Mouse (Mus musculus): Measurements from ENCODE around the gene Vegfb.

The Vegfb gene

DNA sequence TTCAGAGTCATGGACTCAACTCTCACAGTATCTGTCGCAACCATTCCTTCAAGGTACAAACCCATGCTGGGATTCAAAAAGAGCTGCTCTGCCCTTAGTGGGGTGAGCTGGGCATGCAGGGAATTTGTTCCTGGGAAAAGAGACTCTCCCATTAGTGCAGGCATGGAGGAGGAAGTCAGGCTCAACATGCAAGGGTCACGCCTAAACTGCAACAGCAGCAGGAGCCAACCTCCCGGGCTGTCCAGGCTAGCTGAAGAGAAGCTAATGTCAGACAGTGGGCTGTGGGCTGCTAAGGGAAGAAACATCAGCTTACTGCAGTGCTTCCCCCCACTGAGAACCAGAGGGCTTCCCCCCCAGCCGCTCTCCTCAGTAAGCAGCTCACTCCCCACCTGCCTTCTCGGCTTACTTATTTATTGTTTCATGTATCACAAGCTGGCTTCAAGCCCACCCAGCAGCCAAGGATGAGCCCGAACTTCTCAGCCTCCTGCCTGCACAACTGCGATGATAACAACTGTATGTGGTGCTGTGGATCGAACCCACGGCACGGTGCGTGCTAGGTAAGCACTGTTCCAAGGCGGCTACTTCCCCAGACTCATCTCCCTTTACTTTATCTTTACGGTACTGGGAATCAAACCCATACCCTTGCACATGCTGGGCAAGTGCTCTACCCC lies 15.1 kb downstream of the Vegfb start:
- no peak for DNase-seq (ENCODE audit: low spot score in 2 of 2)

- DNase-seq (ENCODE audit: low spot score in 2 of 2), result no peak
These were observed 15.8 kb downstream of the Vegfb start for GRCm38 (mm10) chr19:6971644-6972043.

DNA sequence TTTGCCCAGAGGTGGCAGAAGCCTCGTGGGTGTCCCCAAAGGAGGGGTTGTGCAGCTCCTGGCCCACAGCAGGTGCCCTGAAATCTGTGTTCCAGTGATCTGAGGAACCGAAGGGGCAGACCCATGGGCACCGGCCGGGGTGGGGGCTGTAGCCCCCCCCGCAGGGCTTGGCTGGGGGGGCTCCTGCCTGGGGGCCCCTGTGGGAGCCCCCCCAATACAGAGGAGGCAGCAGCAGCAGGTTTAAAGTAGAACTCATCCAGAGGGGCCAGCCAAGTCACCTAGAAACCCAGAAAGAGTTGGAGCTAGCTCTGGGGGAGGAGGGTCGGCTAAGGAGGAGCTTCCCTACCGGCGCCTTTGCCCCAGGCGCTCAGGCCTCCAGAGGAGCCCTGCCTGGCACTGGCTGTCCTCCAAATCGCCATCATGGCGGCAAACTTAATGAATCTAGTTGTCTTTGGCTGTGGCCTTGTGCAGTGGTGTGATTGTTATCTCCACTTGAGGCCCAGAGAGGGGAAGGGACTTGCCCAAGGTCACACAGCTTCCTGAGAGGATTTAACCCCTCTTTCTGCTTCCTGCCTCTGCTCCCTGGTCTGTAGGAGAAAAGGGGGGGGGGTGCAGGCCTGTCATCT lies 16.9 kb downstream of the Vegfb start:
- no peak for DNase-seq (ENCODE audit: low spot score in 2 of 2)

- no peak for DNase-seq (ENCODE audit: low spot score in 2 of 2)
These were observed 17.6 kb downstream of the Vegfb start for GRCm38 (mm10) chr19:6969665-6970381.

DNA sequence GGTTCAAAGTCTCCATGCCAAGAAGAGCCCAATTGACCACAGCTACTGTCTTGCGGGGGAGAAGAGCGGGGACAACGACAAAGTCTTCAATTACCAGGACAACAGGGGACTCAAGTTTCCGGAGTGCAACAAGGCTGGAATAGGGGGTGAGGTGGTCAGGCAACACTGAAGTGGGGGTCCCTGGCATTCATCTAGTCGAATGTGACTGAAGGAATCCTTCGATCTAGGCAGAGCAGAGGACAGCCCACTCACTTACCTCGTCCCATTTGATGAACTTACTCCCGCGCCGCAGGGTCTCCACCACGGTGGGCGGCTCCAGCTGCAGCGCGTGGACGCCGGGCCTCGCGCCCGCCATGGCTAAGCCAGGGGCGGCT lies 18.2 kb downstream of the Vegfb start:
- DNase-seq (ENCODE audit: low spot score in 2 of 2), result no peak

GRCm38 (mm10) chr19:6968491-6969271 lies 18.8 kb downstream of the Vegfb start:
- no peak for DNase-seq (ENCODE audit: low spot score in 2 of 2)

DNA sequence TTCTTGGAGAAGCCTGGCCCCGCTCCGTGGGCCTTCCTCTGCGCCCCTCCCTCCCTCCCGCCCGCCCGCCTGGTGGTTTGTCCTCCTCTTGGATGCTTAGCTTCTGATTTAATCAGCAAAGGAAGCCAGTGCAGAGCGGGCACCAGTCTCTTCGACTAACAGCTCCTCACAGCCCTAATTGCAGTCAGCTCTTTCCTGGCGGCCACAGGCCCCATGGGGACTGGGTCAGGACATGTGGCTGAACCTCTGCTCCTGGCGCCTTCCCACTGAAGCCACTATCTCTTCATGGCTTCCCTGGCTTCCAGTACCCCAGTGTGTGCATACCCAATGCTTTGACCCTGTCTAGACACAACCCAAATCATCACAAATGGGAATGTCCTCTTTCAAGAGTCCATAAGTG lies 31.0 kb downstream of the Vegfb start:
- DNase-seq (ENCODE audit: low spot score in 2 of 2), result no peak

GRCm38 (mm10) chr19:6955424-6955823 lies 32.0 kb downstream of the Vegfb start:
- DNase-seq (ENCODE audit: low spot score in 2 of 2), result no peak

GRCm38 (mm10) chr19:6954046-6954445 lies 33.4 kb downstream of the Vegfb start:
- DNase-seq (ENCODE audit: low spot score in 2 of 2), result no peak

DNA sequence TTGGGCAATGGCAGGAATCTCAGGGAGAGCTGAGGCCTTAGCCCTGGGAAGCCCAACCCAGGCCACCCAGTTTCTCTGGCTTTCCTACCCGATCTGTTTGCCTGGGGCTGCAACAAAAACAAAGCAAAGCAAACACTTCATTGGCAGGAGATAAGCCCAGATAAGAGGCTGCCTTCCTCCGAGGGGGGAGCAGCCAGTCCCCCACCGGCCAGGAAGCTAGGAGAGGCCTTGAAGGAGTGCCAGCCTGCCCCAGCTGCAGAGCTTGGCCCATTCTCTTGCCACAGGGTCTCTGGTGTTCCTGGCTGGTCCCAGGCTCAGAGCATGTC lies 34.8 kb downstream of the Vegfb start:
- no peak for DNase-seq (ENCODE audit: low spot score in 2 of 2)

- peak; percentile 50 to 53 for DNase-seq (ENCODE audit: low spot score in 2 of 2)
These were observed 35.3 kb downstream of the Vegfb start for GRCm38 (mm10) chr19:6951994-6952711.

GRCm38 (mm10) chr19:6951381-6951968 lies 36.0 kb downstream of the Vegfb start:
- peak; percentile 80 to 82 for DNase-seq (ENCODE audit: low spot score in 2 of 2)

GRCm38 (mm10) chr19:6950613-6951153 lies 36.8 kb downstream of the Vegfb start:
- DNase-seq (ENCODE audit: low spot score in 2 of 2), result peak; percentile 39 to 47

- no peak for DNase-seq (ENCODE audit: low spot score in 2 of 2)
These were observed 37.5 kb downstream of the Vegfb start for GRCm38 (mm10) chr19:6949951-6950350.

GRCm38 (mm10) chr19:6949532-6949931 lies 37.9 kb downstream of the Vegfb start:
- DNase-seq (ENCODE audit: low spot score in 2 of 2), result no peak

DNA sequence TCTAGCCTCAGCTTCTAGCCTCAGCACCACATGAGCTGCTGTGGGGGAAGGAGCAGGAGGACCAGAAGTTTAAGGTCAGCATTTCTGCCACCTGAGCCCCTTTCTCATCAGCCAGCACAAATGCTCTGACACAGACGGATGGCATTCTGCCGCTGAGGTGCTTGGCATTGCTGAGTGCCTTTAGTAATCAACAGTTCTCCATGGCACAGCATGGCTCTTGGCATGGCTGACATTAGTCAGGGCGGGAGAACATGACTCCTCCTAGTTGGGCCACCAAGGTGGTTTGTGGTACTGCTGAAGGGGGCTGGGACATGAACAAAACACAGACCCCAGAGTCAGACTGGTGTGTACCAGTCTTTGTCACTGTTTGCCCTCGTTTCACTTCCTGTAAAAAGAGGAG lies 39.3 kb downstream of the Vegfb start:
- no peak for DNase-seq (ENCODE audit: low spot score in 2 of 2)

- DNase-seq (ENCODE audit: low spot score in 2 of 2), result no peak
These were observed 39.7 kb downstream of the Vegfb start for GRCm38 (mm10) chr19:6947742-6948141.

GRCm38 (mm10) chr19:6943709-6944108 lies 43.7 kb downstream of the Vegfb start:
- no peak for DNase-seq (ENCODE audit: low spot score in 2 of 2)

- DNase-seq (ENCODE audit: low spot score in 2 of 2), result no peak
These were observed 44.7 kb downstream of the Vegfb start for GRCm38 (mm10) chr19:6942764-6943163.

DNA sequence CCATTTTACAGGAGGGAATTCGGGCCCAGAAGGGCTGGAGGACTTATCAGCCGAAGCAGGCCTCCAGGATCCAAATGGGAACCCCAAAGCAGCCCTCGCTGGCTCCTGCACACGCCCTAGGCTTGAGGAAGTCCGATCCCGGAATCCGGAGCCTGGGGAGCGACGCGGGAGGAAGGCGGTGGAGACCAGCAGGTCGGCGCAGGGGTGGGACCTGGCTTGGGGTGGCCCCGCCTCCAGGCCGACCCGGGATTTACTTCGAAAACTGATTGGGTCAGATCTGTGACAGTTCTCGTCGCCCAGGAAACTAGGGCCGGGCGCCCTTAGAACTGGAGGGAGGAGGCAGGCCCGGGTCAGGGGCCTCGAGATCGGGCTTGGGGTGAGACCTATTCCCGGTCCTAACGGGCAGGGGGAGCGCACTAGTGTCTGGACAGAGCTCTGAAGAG lies 45.2 kb downstream of the Vegfb start, which contains the start of gene Gpr137:
TSS of gene Gpr137 (minus strand) at position 232 of the 443 bp plus-strand sequence.
- peak; percentile 89 for DNase-seq (ENCODE audit: low spot score in 2 of 2)
